Mouse (Mus musculus): ENCODE measurements around the gene Ttc21a. TPM values are rescaled to one million over a fixed set of nuclear protein-coding genes. Genes with fewer than 3 reads are reported as not detected.
"Not testable (repeated sequence)": the region's sequence is repeated elsewhere in the genome, so short reads cannot be mapped to it uniquely, and the experiment has no call there.

Gene Ttc21a
- total RNA-seq, 2 experiments from 2014 or later = not detected

- no peak for DNase-seq
- intact Hi-C loops (cut with DNase I) = no loop called here
Measured at GRCm38 (mm10) chr9:119991310-119991709, 53.9 kb downstream of the Ttc21a start.

GRCm38 (mm10) chr9:119993092-119993844 lies 55.9 kb downstream of the Ttc21a start:
- DNase-seq = no peak
- intact Hi-C loops (cut with DNase I) = no loop called here

- DNase-seq = no peak
- intact Hi-C loops (cut with DNase I) = no loop called here
Measured at GRCm38 (mm10) chr9:119994207-119994606, 56.8 kb downstream of the Ttc21a start.

GRCm38 (mm10) chr9:119996080-119996479 lies 58.7 kb downstream of the Ttc21a start:
- intact Hi-C loops (cut with DNase I) = no loop called here
- DNase-seq = no peak

GRCm38 (mm10) chr9:119998776-119999175 lies 61.4 kb downstream of the Ttc21a start:
- intact Hi-C loops (cut with DNase I) = no loop called here
- DNase-seq = no peak

- DNase-seq = peak; percentile 53 to 57
- intact Hi-C loops (cut with DNase I) = no loop called here
Measured at GRCm38 (mm10) chr9:119999636-120000035, 62.2 kb downstream of the Ttc21a start.

GRCm38 (mm10) chr9:120000761-120001160 lies 63.4 kb downstream of the Ttc21a start:
- DNase-seq = no peak
- intact Hi-C loops (cut with DNase I) = no loop called here

- intact Hi-C loops (cut with DNase I) = no loop called here
- peak; percentile 72 to 78 for DNase-seq
Measured at GRCm38 (mm10) chr9:120001945-120002725, 64.7 kb downstream of the Ttc21a start.

- intact Hi-C loops (cut with DNase I) = no loop called here
- no peak for DNase-seq
Measured at GRCm38 (mm10) chr9:120002893-120003292, 65.5 kb downstream of the Ttc21a start.

- DNase-seq = no peak
Measured at GRCm38 (mm10) chr9:120005936-120006335, 68.5 kb downstream of the Ttc21a start.

GRCm38 (mm10) chr9:120007833-120008232 lies 70.4 kb downstream of the Ttc21a start:
- intact Hi-C loops (cut with DNase I) = no loop called here
- DNase-seq = no peak

More at GRCm38 (mm10) chr9:120005936-120006335, 68.5 kb downstream of the Ttc21a start:
- intact Hi-C loops (cut with DNase I) = no loop called here

GRCm38 (mm10) chr9:120009226-120009841 lies 71.9 kb downstream of the Ttc21a start:
- intact Hi-C loops (cut with DNase I) = no loop called here
- DNase-seq = no peak

GRCm38 (mm10) chr9:120009871-120010270 lies 72.5 kb downstream of the Ttc21a start:
- no peak for DNase-seq
- intact Hi-C loops (cut with DNase I) = no loop called here

- intact Hi-C loops (cut with DNase I) = no loop called here
- peak; percentile 97 to 98 for DNase-seq
Measured at GRCm38 (mm10) chr9:120010781-120011511, 73.5 kb downstream of the Ttc21a start.

- DNase-seq = peak in 1 of 2 experiments; percentile 49
- intact Hi-C loops (cut with DNase I) = no loop called here
Measured at GRCm38 (mm10) chr9:120011533-120011932, 74.1 kb downstream of the Ttc21a start.

- DNase-seq; intact Hi-C loops (cut with DNase I): not testable (repeated sequence)
Measured at GRCm38 (mm10) chr9:120012161-120012560, 74.8 kb downstream of the Ttc21a start.

GRCm38 (mm10) chr9:120012781-120013180 lies 75.4 kb downstream of the Ttc21a start:
- intact Hi-C loops (cut with DNase I) = no loop called here
- DNase-seq = no peak

- no peak for DNase-seq
- intact Hi-C loops (cut with DNase I) = no loop called here
Measured at GRCm38 (mm10) chr9:120013251-120013820, 75.9 kb downstream of the Ttc21a start.

GRCm38 (mm10) chr9:120014828-120015227 lies 77.4 kb downstream of the Ttc21a start:
- DNase-seq = no peak
- intact Hi-C loops (cut with DNase I) = loop anchor here (2.0 kb wide), 1 partner anchor 50 kb away; no protein-coding TSS in a partner anchor

- intact Hi-C loops (cut with DNase I) = no loop called here
- DNase-seq = no peak
Measured at GRCm38 (mm10) chr9:120016956-120017355, 79.5 kb downstream of the Ttc21a start.
